Mouse (Mus musculus): ENCODE results near the gene Mpp3. TPM values are rescaled to one million over a fixed set of nuclear protein-coding genes. Genes with fewer than 3 reads are reported as not detected.

The Mpp3 gene
- polyA plus RNA-seq, 1 experiment = 57.9 TPM

- H3K4me3 ChIP-seq (ENCODE audit: insufficient read depth, low read length) = no peak overlapping the region
- H3K4me1 ChIP-seq (ENCODE audit: control insufficient read depth, insufficient read depth, low read length) = peaks cover 7% of the 10 kb centered on the region
- no peak overlapping the region for H3K27ac ChIP-seq (ENCODE audit: insufficient read depth, low read length)
- no peak for TF ChIP-seq CTCF (IDR thresholded peaks at IDR 0.05; ENCODE audit: extremely low read depth, insufficient read depth, low read length)
- no peak for TF ChIP-seq POLR2A (IDR thresholded peaks at IDR 0.05; ENCODE audit: extremely low read depth, insufficient read depth, low read length)
Measured at GRCm38 (mm10) chr11:102021196-102021595, 7.1 kb downstream of the Mpp3 start.

DNA sequence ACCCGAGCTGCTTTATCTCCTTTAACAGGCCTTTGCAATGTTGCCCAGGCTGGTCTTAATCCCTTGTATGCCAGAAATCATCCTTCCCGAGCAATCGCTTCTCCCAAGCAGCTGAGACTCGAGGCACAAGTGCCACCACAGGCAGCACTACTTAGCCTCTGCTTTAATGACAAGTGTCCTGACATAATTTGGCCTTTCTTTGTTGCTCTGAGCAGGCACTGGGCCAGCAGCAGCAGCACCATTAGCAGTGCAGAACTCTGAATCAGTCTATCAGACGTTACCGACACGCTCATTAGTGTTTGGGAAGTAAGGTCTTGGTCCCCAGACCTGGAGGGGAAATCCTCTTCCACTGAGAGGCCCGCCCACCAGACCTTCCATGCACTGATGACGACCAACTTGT lies 8.5 kb downstream of the Mpp3 start:
- no peak overlapping the region for H3K27ac ChIP-seq (ENCODE audit: insufficient read depth, low read length)
- H3K4me3 ChIP-seq (ENCODE audit: insufficient read depth, low read length) = no peak overlapping the region
- TF ChIP-seq CTCF (IDR thresholded peaks at IDR 0.05; ENCODE audit: extremely low read depth, insufficient read depth, low read length) (no peak), POLR2A (IDR thresholded peaks at IDR 0.05; ENCODE audit: extremely low read depth, insufficient read depth, low read length) (no peak)
- H3K4me1 ChIP-seq (ENCODE audit: control insufficient read depth, insufficient read depth, low read length) = peaks cover 4% of the 10 kb centered on the region

- Histone ChIP-seq H3K4me3 (ENCODE audit: insufficient read depth, low read length) (no peak overlapping the region), H3K27ac (ENCODE audit: insufficient read depth, low read length) (no peak overlapping the region), H3K4me1 (ENCODE audit: control insufficient read depth, insufficient read depth, low read length) (no peaks in the 10 kb centered on the region)
- TF ChIP-seq CTCF (IDR thresholded peaks at IDR 0.05; ENCODE audit: extremely low read depth, insufficient read depth, low read length) (no peak), POLR2A (IDR thresholded peaks at IDR 0.05; ENCODE audit: extremely low read depth, insufficient read depth, low read length) (no peak)
Measured at GRCm38 (mm10) chr11:102016136-102016535, 12.1 kb downstream of the Mpp3 start.

DNA sequence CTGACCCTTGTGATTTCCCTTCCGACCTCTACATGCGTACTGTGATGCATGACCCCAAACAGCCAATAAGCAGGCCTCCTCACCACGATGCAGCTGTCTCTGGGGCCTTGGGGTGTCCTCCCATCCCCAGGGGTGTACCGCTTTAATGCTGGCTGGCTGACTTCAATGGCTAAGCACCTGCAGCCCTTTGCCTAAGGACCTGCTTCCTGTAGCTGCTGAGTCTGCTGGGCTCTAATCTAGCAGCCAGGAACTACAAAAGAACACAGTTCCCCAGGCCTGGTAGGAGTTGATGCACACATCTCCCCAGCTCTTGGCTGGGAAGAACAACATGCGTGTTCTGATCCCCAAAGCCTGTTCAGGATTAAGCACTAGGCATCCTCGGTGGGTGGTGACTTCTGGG lies 12.8 kb downstream of the Mpp3 start:
- Histone ChIP-seq H3K4me3 (ENCODE audit: insufficient read depth, low read length) (no peak overlapping the region), H3K4me1 (ENCODE audit: control insufficient read depth, insufficient read depth, low read length) (0 out of 2 replicates have a peak, but pooled peaks cover 2% of the 10 kb centered on the region), H3K27ac (ENCODE audit: insufficient read depth, low read length) (no peak overlapping the region)
- TF ChIP-seq CTCF (IDR thresholded peaks at IDR 0.05; ENCODE audit: extremely low read depth, insufficient read depth, low read length) = no peak
- no peak for TF ChIP-seq POLR2A (IDR thresholded peaks at IDR 0.05; ENCODE audit: extremely low read depth, insufficient read depth, low read length)

DNA sequence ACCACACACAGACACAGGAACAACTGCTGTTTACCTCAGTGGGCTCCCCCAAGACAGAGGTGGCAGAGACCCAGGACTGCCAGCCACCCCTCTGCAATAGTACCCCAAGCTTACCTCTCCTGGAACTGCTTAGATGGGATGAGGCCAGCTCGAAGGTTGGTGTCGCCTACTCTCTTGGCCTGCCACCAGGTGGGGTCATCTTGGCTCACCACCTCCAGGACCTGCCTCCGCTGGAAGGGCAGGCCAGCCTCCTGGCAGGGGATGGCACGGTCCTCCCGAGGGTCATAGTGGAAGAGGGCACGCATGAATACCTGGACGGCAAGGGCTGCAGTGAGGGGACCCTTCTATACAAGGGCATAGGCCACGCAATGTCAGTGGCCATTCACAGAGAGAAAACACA lies 15.1 kb downstream of the Mpp3 start:
- TF ChIP-seq CTCF (IDR thresholded peaks at IDR 0.05; ENCODE audit: extremely low read depth, insufficient read depth, low read length) (no peak), POLR2A (IDR thresholded peaks at IDR 0.05; ENCODE audit: extremely low read depth, insufficient read depth, low read length) (no peak)
- no peak overlapping the region for H3K27ac ChIP-seq (ENCODE audit: insufficient read depth, low read length)
- peaks cover 2% of the 10 kb centered on the region; the same call in 1 of the 2 replicates for H3K4me1 ChIP-seq (ENCODE audit: control insufficient read depth, insufficient read depth, low read length)

GRCm38 (mm10) chr11:102011510-102011909 lies 16.8 kb downstream of the Mpp3 start:
- no peak overlapping the region for H3K4me3 ChIP-seq (ENCODE audit: insufficient read depth, low read length)
- peaks cover 2% of the 10 kb centered on the region; the same call in 1 of the 2 replicates for H3K4me1 ChIP-seq (ENCODE audit: control insufficient read depth, insufficient read depth, low read length)
- H3K27ac ChIP-seq (ENCODE audit: insufficient read depth, low read length) = no peak overlapping the region
- no peak for TF ChIP-seq CTCF (IDR thresholded peaks at IDR 0.05; ENCODE audit: extremely low read depth, insufficient read depth, low read length)
- no peak for TF ChIP-seq POLR2A (IDR thresholded peaks at IDR 0.05; ENCODE audit: extremely low read depth, insufficient read depth, low read length)

More for the DNA sequence above, 15.1 kb downstream of the Mpp3 start:
- H3K4me3 ChIP-seq (ENCODE audit: insufficient read depth, low read length) = no peak overlapping the region

DNA sequence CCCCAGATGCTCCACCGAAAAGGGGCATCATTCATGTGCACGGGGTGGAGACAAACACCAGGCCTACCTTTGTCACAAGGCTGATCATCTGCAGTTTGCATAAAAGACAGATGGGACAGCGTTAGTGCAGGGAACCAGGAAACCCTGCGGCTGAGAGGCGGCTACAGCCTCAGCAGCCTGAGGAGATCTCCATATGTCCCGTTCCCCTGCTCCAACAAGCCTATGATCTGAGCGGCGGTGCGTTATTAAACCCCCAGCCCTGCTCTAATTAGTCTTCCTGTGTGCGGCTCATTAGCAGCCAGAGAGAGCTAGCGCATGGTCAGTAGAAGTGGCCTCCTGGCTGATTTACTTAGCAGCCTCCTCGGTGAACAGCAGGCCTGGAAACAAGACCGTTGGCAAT lies 18.1 kb downstream of the Mpp3 start:
- no peak overlapping the region for H3K4me3 ChIP-seq (ENCODE audit: insufficient read depth, low read length)
- H3K4me1 ChIP-seq (ENCODE audit: control insufficient read depth, insufficient read depth, low read length) = peaks cover 2% of the 10 kb centered on the region; the same call in 1 of the 2 replicates
- H3K27ac ChIP-seq (ENCODE audit: insufficient read depth, low read length) = no peak overlapping the region
- TF ChIP-seq POLR2A (IDR thresholded peaks at IDR 0.05; ENCODE audit: extremely low read depth, insufficient read depth, low read length) (no peak), CTCF (IDR thresholded peaks at IDR 0.05; ENCODE audit: extremely low read depth, insufficient read depth, low read length) (no peak)

DNA sequence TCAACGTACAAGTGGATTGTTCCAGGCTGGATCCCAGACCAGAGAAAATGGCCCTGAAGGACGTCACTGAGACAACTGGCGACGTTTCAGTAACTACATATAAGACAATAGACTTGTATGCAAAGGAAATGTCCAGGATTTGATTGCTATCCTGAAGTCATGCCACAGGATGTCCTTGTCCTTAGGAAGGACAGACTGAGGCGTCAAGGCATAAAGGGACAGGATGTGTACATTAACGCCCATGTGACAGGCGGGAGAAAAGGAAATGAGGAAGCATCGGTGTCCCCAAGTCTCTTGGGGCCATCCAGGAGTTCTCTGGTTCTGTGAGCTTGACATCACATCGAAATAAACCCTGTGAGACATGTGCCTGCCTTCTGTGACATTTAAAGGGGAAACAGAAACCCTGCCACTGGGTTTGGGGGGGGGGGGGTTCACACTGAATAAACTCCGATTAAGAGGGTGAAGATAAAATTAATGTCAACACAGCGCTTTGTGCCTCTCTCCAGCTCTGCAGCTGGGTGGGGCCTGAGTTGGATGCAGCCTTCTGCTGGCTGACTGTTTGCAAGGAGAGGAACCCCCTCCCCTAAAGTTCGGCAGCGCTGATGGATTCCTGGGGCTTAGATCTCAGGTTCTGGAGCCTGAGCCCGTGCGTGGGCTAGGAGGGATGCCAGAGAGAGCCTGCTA lies 19.2 kb downstream of the Mpp3 start:
- H3K27ac ChIP-seq (ENCODE audit: insufficient read depth, low read length) = no peak overlapping the region
- TF ChIP-seq POLR2A (IDR thresholded peaks at IDR 0.05; ENCODE audit: extremely low read depth, insufficient read depth, low read length) (no peak), CTCF (IDR thresholded peaks at IDR 0.05; ENCODE audit: extremely low read depth, insufficient read depth, low read length) (no peak)
- no peak overlapping the region for H3K4me3 ChIP-seq (ENCODE audit: insufficient read depth, low read length)
- peaks cover 2% of the 10 kb centered on the region; the same call in 1 of the 2 replicates for H3K4me1 ChIP-seq (ENCODE audit: control insufficient read depth, insufficient read depth, low read length)

- TF ChIP-seq POLR2A (IDR thresholded peaks at IDR 0.05; ENCODE audit: extremely low read depth, insufficient read depth, low read length) = no peak
- Histone ChIP-seq H3K27ac (ENCODE audit: insufficient read depth, low read length) (no peak overlapping the region), H3K4me1 (ENCODE audit: control insufficient read depth, insufficient read depth, low read length) (peaks cover 2% of the 10 kb centered on the region; the same call in 1 of the 2 replicates), H3K4me3 (ENCODE audit: insufficient read depth, low read length) (no peak overlapping the region)
Measured at GRCm38 (mm10) chr11:102008372-102008771, 19.9 kb downstream of the Mpp3 start.

DNA sequence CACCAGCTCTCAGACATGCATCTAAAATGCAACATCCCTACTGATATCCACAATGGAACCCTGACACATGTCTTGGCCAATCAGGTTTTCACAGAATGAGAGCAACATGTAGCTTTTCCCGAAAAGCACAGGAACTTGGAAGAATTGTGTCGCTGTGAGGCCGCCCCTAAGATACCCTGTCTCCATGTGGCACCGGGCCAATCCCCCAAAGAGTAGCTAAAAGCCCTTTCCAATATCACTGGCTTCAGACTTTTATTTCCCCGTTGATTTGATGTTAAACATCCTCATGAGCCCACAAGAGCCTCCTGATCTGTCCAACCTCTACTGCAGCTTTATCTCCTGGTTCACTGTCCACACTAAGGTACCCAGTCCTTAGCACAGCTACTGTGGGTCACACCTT lies 21.6 kb downstream of the Mpp3 start:
- H3K4me3 ChIP-seq (ENCODE audit: insufficient read depth, low read length) = no peak overlapping the region
- H3K27ac ChIP-seq (ENCODE audit: insufficient read depth, low read length) = no peak overlapping the region
- TF ChIP-seq CTCF (IDR thresholded peaks at IDR 0.05; ENCODE audit: extremely low read depth, insufficient read depth, low read length) (no peak), POLR2A (IDR thresholded peaks at IDR 0.05; ENCODE audit: extremely low read depth, insufficient read depth, low read length) (no peak)
- H3K4me1 ChIP-seq (ENCODE audit: control insufficient read depth, insufficient read depth, low read length) = peaks cover 2% of the 10 kb centered on the region; the same call in 1 of the 2 replicates

Data from cortical plate, adult 2 months (tissue).